Mouse (Mus musculus): ENCODE results near the gene Smco1. TPM values are rescaled to one million over a fixed set of nuclear protein-coding genes. Genes with fewer than 3 reads are reported as not detected.
A peak's percentile ranks its signal among the peaks of the same experiment; 100 is the strongest.
"Not testable (repeated sequence)": the region's sequence is repeated elsewhere in the genome, so short reads cannot be mapped to it uniquely, and the experiment has no call there.

The Smco1 gene
- polyA plus RNA-seq (2015; fragmentation: Nextera tagmentation; extraction: Ambion mirVana), result 0.10 TPM in 1 of 2 replicates, not detected in the other

GRCm38 (mm10) chr16:32271291-32271690, at the start of gene Smco1:
Gene Smco1 (plus strand): TSS chr16:32271468.
- Histone ChIP-seq H3K9ac (replicated peaks; ENCODE audit: low read depth) (no peak within 1 kb of the TSS), H3K36me3 (ENCODE audit: insufficient read depth, low read length) (no peaks in the 10 kb centered on the region), H3K4me1 (ENCODE audit: insufficient read depth, low read depth, low read length) (no peaks in the 10 kb centered on the region), H3K27me3 (replicated peaks; ENCODE audit: insufficient read depth, low read length) (no peaks in the 10 kb centered on the region), H3K4me2 (replicated peaks; ENCODE audit: low read depth, low read length) (no peak within 1 kb of the TSS), H3K27ac (ENCODE audit: low read length) (no peak within 1 kb of the TSS), H3K9me3 (ENCODE audit: low read length) (no peaks in the 10 kb centered on the region), H3K4me3 (ENCODE audit: low read depth, low read length) (no peak within 1 kb of the TSS)
- DNase-seq (ENCODE audit: low spot score) (no peak), ATAC-seq (no peak)
- 78% methylated on average over 11 of the region's 11 CpGs for WGBS
- TF ChIP-seq EP300 (IDR thresholded peaks at IDR 0.05), result no peak
- no peak for TF ChIP-seq CTCF (IDR thresholded peaks at IDR 0.05)

- Histone ChIP-seq H3K9ac (replicated peaks; ENCODE audit: low read depth) (no peak overlapping the region), H3K27me3 (replicated peaks; ENCODE audit: insufficient read depth, low read length) (no peaks in the 10 kb centered on the region), H3K9me3 (ENCODE audit: low read length) (no peaks in the 10 kb centered on the region), H3K4me2 (replicated peaks; ENCODE audit: low read depth, low read length) (no peak overlapping the region), H3K27ac (ENCODE audit: low read length) (no peak overlapping the region), H3K36me3 (ENCODE audit: insufficient read depth, low read length) (no peaks in the 10 kb centered on the region), H3K4me3 (ENCODE audit: low read depth, low read length) (no peak overlapping the region), H3K4me1 (ENCODE audit: insufficient read depth, low read depth, low read length) (no peaks in the 10 kb centered on the region)
- WGBS, result 76% methylated on average over 4 of the region's 4 CpGs
- ATAC-seq (no peak), DNase-seq (ENCODE audit: low spot score) (no peak)
- TF ChIP-seq EP300 (IDR thresholded peaks at IDR 0.05), result no peak
- no peak for TF ChIP-seq CTCF (IDR thresholded peaks at IDR 0.05)
Measured at GRCm38 (mm10) chr16:32221803-32222202, 49.5 kb upstream of the Smco1 start.

GRCm38 (mm10) chr16:32222399-32222798, 48.9 kb upstream of the Smco1 start:
- no peak for DNase-seq (ENCODE audit: low spot score)
- no peak overlapping the region for H3K27ac ChIP-seq (ENCODE audit: low read length)
- H3K4me3 ChIP-seq (ENCODE audit: low read depth, low read length), result no peak overlapping the region
- no peaks in the 10 kb centered on the region for H3K4me1 ChIP-seq (ENCODE audit: insufficient read depth, low read depth, low read length)
- TF ChIP-seq CTCF (IDR thresholded peaks at IDR 0.05), result no peak
- no peak for TF ChIP-seq EP300 (IDR thresholded peaks at IDR 0.05)
- no peak for ATAC-seq
- no peak overlapping the region for H3K4me2 ChIP-seq (replicated peaks; ENCODE audit: low read depth, low read length)
- H3K9ac ChIP-seq (replicated peaks; ENCODE audit: low read depth), result no peak overlapping the region
- no peaks in the 10 kb centered on the region for H3K27me3 ChIP-seq (replicated peaks; ENCODE audit: insufficient read depth, low read length)
- no peaks in the 10 kb centered on the region for H3K36me3 ChIP-seq (ENCODE audit: insufficient read depth, low read length)
- no peaks in the 10 kb centered on the region for H3K9me3 ChIP-seq (ENCODE audit: low read length)

GRCm38 (mm10) chr16:32232050-32232449, 39.2 kb upstream of the Smco1 start:
- H3K4me3 ChIP-seq (ENCODE audit: low read depth, low read length); H3K27me3 ChIP-seq (replicated peaks; ENCODE audit: insufficient read depth, low read length); H3K9me3 ChIP-seq (ENCODE audit: low read length); H3K9ac ChIP-seq (replicated peaks; ENCODE audit: low read depth); H3K4me2 ChIP-seq (replicated peaks; ENCODE audit: low read depth, low read length); H3K27ac ChIP-seq (ENCODE audit: low read length); ATAC-seq; H3K4me1 ChIP-seq (ENCODE audit: insufficient read depth, low read depth, low read length): not testable (repeated sequence)
- peaks cover 12% of the 10 kb centered on the region; the same call in 1 of the 2 replicates for H3K36me3 ChIP-seq (ENCODE audit: insufficient read depth, low read length)
- DNase-seq (ENCODE audit: low spot score), result peak; percentile 19
- WGBS, result 68% methylated on average over 3 of the region's 3 CpGs

- Histone ChIP-seq H3K4me1 (ENCODE audit: insufficient read depth, low read depth, low read length) (no peaks in the 10 kb centered on the region), H3K27me3 (replicated peaks; ENCODE audit: insufficient read depth, low read length) (no peaks in the 10 kb centered on the region), H3K9ac (replicated peaks; ENCODE audit: low read depth) (no peak overlapping the region), H3K4me2 (replicated peaks; ENCODE audit: low read depth, low read length) (no peak overlapping the region), H3K4me3 (ENCODE audit: low read depth, low read length) (no peak overlapping the region), H3K9me3 (ENCODE audit: low read length) (no peaks in the 10 kb centered on the region), H3K36me3 (ENCODE audit: insufficient read depth, low read length) (0 out of 2 replicates have a peak, but pooled peaks cover 9% of the 10 kb centered on the region), H3K27ac (ENCODE audit: low read length) (peak overlapping the region; percentile 47)
- ATAC-seq (peak; percentile 90), DNase-seq (ENCODE audit: low spot score) (peak; percentile 89)
- WGBS, result 65% methylated on average over 19 of the region's 19 CpGs
- TF ChIP-seq EP300 (IDR thresholded peaks at IDR 0.05) (peak; percentile 71), CTCF (IDR thresholded peaks at IDR 0.05) (peak; percentile 3; the same call in 1 of the 2 replicates)
Measured at GRCm38 (mm10) chr16:32237930-32238680, 33.2 kb upstream of the Smco1 start.

GRCm38 (mm10) chr16:32239428-32240312, 31.6 kb upstream of the Smco1 start:
- no peaks in the 10 kb centered on the region for H3K9me3 ChIP-seq (ENCODE audit: low read length)
- peak; percentile 31 for DNase-seq (ENCODE audit: low spot score)
- no peak for TF ChIP-seq EP300 (IDR thresholded peaks at IDR 0.05)
- no peak for TF ChIP-seq CTCF (IDR thresholded peaks at IDR 0.05)
- 0 out of 2 replicates have a peak, but pooled peaks cover 2% of the 10 kb centered on the region for H3K36me3 ChIP-seq (ENCODE audit: insufficient read depth, low read length)
- H3K27me3 ChIP-seq (replicated peaks; ENCODE audit: insufficient read depth, low read length), result no peaks in the 10 kb centered on the region
- H3K4me2 ChIP-seq (replicated peaks; ENCODE audit: low read depth, low read length), result no peak overlapping the region
- H3K4me3 ChIP-seq (ENCODE audit: low read depth, low read length), result no peak overlapping the region
- no peak for ATAC-seq
- no peak overlapping the region for H3K9ac ChIP-seq (replicated peaks; ENCODE audit: low read depth)
- H3K27ac ChIP-seq (ENCODE audit: low read length), result no peak overlapping the region
- no peaks in the 10 kb centered on the region for H3K4me1 ChIP-seq (ENCODE audit: insufficient read depth, low read depth, low read length)
- 72% methylated on average over 2 of the region's 2 CpGs for WGBS
